Mouse (Mus musculus): ENCODE measurements around the gene Cck. TPM values are rescaled to one million over a fixed set of nuclear protein-coding genes. Genes with fewer than 3 reads are reported as not detected.

Cck gene
- polyA plus RNA-seq, 1 experiment from 2014 or later: 0.35 TPM

Other genes starting within 250 kb of the Cck start
- gene Ulk4, start 218.5 kb downstream of the Cck start, polyA plus RNA-seq (2015; fragmentation: Nextera tagmentation; extraction: Ambion mirVana): 37.0 and 43.0 TPM in 2 replicates
- 3.6 and 4.8 TPM in 2 replicates for gene Trak1, start 198.2 kb downstream of the Cck start, polyA plus RNA-seq (2015; fragmentation: Nextera tagmentation; extraction: Ambion mirVana)
- gene Lyzl4, start 146.4 kb upstream of the Cck start, polyA plus RNA-seq (2015; fragmentation: Nextera tagmentation; extraction: Ambion mirVana): 0.14 TPM in 1 of 2 replicates, not detected in the other
- 0.27 and 0.29 TPM in 2 replicates for gene Vipr1, start 147.0 kb upstream of the Cck start, polyA plus RNA-seq (2015; fragmentation: Nextera tagmentation; extraction: Ambion mirVana)
- gene Sec22c, start 209.8 kb upstream of the Cck start, polyA plus RNA-seq (2015; fragmentation: Nextera tagmentation; extraction: Ambion mirVana): 3.7 and 3.9 TPM in 2 replicates
- 78.9 and 81.9 TPM in 2 replicates for gene Ss18l2, start 214.6 kb upstream of the Cck start, polyA plus RNA-seq (2015; fragmentation: Nextera tagmentation; extraction: Ambion mirVana)
- gene Nktr, start 223.5 kb upstream of the Cck start, polyA plus RNA-seq (2015; fragmentation: Nextera tagmentation; extraction: Ambion mirVana): 29.7 and 33.3 TPM in 2 replicates